Mouse (Mus musculus) testis, postnatal 14 days (tissue): Measurements from ENCODE around the gene Lin37.
A peak's percentile ranks its signal among the peaks of the same experiment; 100 is the strongest.

Experiments used
- DNase-seq: peaks from one replicate; pipeline ENCODE4 v3.0.0; 2021; ENCODE audit warnings: low spot score

Lin37 gene

DNA sequence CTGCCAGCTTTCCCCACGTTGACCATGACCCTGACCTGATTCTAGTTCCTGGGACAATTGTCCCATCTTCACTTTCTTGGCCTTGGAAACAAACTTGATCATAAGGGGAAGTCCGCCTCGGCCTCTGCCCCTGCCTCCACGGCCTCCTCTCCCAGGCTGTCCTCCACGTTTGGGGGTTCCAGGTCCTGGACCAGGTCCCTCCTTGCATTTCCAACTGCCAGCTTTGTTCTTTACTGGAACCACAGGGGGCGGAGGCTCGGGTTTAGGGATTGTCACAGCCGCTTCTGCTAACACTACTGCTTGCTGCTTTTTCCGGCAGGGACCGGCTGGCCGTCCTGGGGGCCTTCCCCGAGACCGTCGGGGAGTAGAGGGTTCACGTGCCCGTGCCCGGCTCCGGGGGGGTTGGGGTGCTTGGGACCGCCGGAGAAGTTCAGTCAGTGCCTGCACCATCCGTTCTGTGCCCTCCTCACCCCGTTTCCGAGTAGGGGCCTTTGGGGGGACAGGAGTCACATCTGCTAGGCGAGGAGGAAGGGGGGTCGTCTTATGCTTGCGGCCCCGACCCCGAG lies 26.9 kb upstream of the Lin37 start:
- no peak for DNase-seq

DNA sequence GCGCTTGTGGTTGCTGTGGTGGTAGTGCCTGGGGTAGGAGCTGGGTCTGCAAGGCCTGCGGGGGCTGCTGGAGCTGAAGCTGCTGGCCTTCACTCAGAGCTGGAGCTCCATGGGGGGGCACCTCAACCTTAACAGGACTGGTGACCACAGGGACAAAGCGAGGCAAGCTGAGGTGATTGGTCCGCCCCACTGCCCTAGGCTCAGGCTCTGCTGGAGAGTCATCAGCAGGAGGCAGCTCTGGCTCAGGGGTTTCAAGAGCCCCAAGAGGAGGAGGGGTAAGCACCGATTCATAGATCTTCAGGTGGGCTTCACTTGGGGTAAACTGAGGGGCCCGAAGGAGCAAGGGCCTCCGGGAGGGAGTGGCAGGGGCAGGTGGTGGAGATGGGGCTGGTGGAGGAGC lies 25.5 kb upstream of the Lin37 start:
- no peak for DNase-seq

DNA sequence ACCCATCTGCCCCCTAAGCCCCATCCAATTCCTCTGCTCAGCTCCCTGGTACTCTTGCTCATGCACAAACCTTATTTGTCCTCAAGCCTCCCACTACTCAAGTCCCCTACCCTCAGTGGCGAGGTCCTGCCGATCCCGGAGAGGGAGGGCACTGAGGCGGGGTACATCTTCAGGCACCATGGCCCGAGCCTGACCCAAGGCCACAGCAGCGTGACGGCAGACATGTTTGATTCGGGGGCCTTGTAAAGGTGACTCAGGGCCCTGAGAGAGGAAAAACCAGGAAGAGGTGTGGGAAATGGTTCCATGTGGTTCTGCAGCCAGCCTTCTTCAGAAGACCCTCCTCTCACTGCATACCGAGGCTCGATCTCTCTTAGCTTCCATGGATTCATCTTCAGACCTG lies 24.7 kb upstream of the Lin37 start:
- DNase-seq = no peak

DNA sequence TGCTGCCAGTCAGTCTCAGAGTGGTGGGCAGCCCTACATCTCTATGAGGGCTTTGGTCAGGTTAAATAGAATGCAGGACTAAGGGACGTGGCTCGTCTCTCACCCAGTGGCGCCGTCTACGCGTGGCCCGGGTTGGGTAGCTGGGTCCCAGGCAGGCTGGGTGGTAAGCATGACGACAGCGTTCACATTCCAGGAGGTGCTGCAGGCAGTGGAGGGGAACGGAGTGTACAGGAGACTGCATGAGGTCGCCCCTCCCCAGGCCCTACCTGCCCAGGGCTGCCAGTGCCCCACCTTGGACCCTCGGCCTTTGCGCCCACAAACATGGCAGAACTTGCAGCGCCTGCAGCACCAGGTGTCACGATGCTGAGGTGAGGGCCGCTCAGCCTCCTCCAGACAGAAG lies 21.9 kb upstream of the Lin37 start:
- DNase-seq = no peak

DNA sequence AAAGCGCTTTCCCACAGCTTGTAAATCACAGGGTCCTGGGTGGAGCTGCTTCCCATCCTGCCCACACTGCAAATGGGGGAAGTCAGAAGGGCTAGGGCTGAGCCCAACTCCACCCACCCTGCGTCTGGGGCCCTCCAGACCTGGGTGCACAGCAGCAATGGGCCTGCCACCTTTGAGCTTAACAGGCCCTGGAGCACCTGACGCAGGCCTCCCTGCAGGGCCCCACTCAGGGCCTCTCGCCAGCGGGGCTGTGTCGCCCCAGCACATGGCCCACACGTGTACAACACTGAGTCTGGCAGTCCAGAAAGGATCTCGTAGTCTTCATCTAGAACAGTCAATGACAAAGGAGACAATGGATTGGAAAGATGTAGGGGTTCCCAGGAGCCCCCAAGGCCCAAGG lies 20.3 kb upstream of the Lin37 start:
- DNase-seq = no peak

DNA sequence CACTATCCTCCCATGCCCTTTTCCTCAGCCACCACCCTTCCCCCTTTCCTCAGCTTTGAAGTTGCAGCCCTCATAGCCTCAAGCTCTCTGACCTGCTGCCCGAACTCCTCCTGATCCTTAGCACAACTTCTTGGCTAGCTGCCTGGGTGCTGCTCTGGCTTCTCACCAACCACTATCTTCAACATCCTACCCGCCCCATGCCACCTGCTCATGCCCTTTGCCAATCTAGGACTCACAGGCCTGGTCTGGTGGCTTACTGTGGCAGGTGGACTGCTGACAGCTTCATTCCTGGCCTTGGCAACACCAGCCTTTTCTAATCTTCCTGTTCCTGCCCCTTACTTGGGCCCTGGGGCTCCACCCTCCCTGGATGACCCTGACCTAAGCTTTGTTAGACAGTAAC lies 13.3 kb upstream of the Lin37 start:
- DNase-seq = peak; percentile 66

DNA sequence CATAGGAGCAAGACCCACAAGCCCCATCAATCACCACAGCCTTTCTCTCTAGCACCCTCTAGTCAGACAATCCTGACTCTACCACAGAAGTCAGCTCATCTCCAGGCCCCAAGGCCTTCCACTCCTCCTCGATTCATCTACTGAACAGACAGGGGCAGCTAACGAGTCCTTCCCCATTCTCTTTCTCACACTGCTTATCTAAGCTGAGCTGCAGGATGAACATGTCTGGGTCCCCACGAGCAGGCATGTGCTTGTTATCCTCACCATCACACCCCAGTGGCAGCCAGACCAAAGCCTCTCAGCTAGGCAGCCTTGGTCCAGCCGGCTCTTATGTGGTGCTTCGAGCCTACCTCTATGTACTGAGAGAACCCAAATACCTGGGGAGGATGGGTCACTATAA lies 12.8 kb upstream of the Lin37 start:
- DNase-seq = no peak

DNA sequence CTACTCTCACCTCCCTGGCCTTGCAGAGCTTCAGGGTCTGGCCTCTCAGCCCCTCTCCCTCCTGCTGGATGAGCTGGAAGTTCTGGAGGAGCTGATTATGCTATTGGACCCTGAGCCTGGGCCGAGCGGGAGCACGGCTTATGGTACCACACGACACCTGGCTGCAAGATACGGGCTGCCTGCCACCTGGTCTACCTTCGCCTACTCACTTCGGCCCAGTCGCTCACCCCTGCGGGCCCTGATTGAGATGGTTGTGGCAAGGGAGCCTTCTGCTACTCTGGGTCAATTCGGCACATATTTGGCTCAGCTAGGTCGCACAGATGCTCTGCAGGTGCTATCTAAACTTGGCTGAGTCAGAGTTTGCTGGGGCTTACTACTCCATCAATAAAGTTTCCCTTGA lies 7.9 kb upstream of the Lin37 start:
- no peak for DNase-seq

DNA sequence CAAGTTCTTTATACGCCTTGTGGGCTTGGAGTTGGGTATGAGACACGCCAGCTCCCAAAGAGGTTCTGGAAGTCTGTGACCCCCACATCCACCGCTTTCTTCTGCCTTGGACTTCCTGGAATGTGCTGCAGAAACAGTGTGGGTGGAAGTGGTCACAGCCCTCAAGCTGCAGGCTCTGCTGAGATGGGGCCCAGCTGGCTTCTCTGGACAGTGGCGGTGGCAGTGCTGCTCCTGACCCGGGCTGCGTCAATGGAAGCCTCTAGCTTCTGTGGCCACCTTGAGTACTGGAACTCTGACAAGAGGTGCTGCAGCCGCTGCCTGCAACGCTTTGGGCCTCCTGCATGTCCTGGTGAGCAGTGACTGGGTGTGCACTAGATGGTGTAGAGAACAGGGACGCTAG lies 6.4 kb upstream of the Lin37 start:
- no peak for DNase-seq

DNA sequence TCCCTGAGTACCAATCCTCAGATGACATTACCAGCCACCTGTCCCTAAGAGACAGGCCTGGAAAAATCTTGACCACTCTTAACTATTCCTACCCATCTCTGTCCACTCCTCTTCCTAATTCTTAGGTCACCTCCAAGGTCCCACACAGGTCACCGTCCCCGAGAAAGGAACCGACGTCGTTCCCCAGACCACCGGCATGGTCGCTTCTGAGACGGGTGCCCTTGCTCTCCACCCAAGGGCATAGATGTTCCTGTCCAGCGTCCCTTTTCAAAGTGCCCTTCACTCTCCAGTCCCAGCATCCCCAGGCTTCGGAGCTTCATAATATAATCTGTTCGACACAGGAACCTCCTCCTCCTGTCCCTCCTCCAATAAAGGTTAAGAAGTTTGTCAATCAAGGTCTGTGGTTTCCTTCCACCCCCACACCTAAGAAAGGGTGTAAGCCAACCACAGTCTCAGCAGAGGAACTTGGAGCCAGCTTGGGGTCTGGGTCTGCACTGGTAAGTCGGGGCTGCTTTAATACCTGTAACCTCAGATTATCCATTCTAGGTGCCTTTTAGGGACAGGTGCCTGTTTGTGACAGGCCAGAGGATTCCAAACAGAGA lies 5.4 kb upstream of the Lin37 start, which contains the start of gene Igflr1:
Gene Igflr1, plus strand, starts transcription at position 458 of the 602 bp plus-strand sequence.
- DNase-seq = peak; percentile 15

DNA sequence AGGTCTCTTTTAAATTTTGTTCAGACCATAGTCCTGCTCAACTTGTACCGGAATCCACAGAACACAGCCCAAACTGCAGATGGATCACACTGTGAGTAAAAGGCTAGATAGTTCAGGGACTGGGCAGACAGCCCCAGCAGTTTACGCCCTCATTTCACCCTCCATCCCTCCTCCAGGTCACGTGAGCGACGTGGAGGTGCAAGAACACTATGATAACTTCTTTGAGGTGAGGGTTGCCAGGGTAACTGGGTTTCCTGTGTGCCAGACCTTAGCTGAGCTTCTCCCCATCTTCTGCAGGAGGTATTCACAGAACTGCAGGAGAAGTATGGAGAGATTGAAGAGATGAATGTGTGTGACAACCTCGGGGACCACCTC lies 4.3 kb upstream of the Lin37 start:
- no peak for DNase-seq

DNA sequence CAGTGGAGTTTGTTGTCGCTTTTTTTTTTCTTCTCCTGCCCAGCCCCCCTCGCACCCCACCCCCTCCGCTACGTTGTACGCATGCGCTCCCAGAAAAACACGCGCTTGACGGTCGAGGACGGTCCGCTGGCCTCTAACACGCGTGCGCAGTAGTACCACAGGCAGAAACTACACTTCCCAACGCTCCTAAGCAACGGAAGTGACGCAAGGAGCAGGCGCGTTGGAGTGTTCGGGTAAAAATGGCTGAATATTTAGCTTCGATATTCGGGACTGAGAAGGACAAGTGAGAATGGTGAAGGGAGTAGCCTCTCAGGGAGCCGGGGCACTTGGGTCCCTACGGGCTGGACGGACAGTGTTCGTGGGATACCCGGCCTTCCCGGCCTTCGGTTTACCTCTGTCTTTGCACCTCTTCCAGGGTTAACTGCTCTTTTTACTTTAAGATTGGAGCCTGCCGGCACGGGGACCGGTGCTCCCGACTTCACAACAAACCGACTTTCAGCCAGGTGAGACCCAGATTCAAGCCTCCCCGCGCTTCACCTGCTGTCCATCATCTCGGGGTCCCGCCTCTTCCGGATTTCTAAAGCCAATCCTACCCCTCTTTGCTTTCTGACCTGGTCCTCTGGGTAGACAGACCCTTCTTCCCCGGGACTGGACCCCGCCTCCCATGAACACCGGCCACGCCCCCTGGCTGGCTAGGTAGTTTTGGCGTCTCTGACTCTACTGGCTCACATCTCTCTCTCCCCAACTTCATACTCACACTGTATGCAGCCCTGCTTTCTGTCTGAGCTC lies 3.7 kb upstream of the Lin37 start, which contains the start of the genes U2af1l4, Gm49396 and Psenen:
Gene U2af1l4, plus strand, starts transcription at position 185 of the 789 bp plus-strand sequence.
Gene Gm49396, plus strand, starts transcription at position 228 of the 789 bp plus-strand sequence.
Gene Psenen, minus strand, starts transcription at position 511 of the 789 bp plus-strand sequence.
- peak; percentile 97 for DNase-seq

DNA sequence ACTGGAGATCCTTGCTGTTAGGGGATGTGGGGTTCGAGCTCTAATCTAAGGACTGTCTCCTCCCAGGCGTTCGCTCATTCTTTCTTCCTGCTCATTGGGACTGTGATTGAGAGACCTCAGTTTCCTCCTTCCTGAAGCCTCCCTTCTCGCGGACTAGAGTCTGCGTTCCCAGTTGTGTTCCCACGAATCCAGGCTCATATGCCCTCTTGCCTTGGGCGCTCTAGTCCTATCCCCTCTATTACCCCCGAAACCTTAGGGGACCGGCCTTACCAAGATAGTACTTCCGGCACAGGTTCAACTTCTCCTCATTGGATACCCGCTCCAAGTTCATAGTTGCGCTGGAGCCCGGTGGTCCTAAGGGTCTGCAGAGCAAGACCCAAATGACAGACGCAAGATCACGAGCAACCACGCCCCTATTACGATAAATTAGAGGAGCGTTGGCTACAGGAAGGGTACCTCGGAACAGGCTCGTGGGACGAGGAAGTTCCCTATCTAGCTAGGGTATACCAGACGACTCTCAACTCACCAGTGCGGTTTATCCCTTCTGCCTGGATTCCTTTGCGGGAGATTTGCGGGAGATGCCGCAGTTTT lies 3.0 kb upstream of the Lin37 start:
- DNase-seq = peak; percentile 66

DNA sequence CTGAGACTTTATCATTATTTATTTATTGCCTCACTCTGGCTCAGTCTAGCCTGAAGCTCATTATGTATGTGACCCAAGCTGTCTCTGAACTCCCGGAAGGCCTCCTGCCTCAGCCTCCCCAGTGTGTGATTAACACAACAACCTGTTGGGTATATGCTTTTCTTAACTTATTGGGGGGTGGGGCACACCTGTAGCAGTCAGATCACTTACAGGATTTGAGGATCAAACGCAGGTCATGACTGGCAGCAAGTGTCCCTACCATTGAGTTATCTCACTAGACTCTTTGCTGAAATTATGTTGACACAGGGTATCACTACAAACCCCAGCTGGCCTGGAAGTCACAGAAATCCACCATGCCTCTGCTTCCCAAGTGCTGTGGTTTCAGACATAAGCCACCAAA lies 658 bp upstream of the Lin37 start:
- DNase-seq = no peak

DNA sequence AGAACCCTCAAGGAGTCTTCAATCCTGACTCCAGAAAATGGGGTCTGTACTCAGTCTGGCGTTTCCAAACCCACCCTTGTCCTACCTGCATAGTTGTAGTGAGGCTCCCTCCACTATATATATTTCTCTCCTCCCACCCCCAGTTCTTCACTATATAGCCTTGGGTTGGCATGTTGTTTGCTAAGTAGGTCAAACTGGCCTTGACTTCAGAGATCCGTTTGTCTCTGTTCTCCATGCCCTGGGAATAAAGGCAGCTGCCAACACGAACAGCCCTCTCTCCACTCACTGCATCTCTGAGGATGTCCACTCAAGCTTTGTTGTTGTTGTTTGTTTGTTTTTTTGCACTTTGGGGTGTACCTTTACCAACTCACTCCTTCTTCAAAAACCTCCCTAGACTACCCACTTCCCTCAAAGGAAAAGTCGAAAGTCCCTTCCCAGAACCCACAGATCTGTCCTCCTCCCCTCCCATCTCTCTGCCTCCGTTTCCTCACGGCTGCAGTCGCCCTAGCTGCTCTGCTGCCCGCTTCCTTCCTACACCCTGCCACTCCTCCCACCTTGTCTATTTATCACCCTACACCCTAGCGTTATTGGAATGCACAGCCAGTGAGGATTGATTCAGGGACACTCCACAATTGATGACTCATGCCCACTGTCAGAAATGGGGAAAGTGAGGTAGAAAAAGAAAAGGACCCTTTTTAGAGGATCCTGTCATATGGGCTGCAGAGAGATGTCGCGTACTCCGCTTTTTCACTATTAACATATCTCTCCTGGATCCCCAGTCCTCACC lies 789 bp downstream of the Lin37 start:
- DNase-seq = no peak

DNA sequence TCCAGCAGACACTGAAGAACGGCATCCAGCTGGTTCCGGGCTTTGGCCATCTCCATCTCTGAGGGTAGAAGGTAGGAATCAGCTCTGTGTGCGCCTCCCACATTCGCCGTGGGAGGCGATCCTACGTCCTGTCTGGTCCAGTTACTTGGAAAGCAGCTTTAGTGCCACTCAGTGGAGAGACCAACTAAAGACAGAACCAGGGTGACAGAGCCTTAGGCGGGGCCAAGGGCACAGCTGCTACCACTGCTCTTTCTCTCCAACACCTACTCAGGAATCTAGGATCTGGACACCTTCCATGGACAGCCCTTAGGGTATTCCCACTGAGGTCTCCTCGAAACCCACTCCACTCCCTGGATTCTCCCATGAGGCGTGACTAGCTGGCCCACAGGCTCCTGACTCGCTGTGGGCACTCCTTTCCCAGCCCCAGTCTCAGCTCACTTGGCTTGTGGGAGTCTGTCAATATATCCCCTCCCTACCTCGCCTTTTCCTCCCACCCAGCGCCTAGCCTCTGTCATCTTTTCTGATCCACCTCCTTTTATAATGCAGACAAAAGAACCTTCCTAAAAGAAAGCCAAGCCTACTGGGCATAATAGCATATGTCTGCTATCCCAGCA lies 1.6 kb downstream of the Lin37 start:
- no peak for DNase-seq

DNA sequence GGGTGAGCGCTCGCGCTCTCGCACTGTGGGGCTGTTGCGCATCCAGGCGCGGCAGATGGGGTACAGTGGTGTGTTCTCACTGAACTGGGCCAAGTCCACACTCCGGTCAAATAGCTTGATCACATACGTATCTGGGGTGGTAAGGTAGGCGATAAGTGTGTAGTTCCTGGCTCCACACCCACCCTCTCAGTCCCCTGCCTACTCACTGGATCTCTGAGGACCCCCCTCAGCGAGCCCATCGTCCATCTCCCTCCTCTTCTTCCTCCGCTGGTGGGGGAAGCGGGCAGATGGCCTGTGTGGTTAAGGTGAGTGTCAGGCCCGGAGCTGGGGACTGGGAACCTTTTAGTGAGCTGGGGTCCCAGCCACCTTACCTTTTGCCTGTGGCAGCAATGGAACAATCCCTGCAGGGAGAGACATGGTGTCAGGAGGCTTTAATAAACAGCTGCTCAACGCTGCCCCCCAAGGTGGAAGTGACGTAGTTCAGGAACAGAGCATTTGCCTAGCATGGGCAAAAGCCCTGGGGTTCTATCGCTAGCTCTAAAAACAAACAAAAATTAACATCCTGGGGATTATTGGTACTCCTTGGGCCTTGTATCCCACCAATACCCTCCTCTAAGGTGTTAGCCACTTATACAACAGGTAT lies 2.6 kb downstream of the Lin37 start:
- no peak for DNase-seq

DNA sequence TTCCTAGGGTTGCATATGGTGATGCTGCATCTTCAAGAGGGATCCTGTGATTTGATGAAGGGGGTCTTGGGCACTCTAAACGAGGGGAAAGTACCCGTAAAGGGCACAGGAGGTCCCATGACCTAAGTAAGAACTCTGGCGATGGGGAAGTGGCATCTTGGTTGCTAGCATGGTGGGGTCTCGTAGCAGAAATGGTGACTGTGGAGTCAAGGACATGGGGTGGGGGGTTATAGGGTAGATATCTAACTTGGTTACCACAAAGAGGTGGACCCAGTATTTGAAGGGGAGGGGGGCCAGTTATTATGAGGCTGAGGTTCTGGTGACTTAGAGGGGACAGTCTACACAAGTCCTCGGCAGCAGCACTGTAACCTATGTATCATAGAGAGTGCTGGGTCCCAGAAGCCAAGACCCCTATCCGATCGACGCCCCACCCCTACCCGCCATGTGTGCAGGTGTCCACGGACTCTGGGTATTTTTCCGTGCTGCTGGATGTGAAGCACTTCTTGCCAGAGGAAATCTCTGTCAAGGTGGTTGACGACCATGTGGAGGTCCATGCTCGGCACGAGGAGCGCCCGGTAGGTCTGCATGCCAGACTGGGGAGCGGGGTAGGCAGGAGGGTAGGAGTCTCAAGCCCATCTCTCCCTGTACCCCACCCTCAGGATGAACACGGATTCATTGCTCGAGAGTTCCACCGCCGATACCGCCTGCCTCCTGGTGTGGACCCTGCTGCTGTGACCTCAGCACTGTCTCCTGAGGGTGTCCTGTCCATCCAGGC lies 5.6 kb downstream of the Lin37 start:
- no peak for DNase-seq

DNA sequence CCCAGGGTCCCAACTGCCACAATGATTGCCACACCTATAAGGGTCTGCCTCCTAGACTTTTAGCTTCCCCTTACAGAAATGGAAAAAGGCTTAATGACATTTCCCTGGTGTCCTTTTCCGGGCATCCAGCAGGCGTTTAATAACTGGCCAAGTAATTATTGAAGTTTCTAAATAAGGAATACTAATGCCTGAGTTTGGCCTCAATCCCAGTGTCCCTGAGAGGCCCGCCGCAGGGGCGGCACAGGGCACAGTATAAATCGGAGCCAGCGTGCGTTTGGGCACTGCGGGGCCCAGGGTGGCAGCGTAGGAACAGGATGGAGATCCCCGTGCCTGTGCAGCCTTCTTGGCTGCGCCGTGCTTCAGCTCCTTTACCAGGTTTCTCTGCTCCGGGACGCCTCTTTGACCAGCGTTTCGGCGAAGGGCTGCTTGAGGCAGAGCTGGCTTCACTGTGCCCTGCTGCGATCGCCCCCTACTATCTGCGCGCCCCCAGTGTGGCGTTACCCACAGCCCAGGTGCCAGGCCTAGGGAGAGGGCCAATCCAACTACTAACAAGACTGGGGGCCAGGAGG lies 6.5 kb downstream of the Lin37 start:
- no peak for DNase-seq
